Comparison of ENCODE assay signal across 9 mouse cellular contexts in the genomic region with DNA sequence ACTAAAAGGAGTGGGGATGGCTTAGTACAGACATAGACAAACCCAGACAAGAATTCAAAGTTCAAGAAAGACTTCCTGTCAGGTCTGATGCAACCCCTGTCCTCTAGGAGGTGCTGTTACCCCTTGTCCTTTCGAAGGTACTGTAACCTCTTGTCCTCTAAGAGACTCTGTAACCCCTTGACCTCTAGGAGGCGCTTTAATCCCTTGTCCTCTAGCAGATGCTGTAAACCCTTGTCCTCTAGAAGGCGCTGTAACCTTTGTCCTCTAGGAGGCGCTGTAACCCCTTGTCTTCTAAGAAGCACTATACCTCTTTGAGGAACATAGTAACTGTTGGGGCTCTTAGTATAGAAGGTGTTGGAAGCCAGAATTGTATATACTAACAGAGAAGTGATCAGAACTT. TPM values are rescaled to one million over a fixed set of nuclear protein-coding genes. Genes with fewer than 3 reads are reported as not detected.
DNase-seq lines count a peak whose midpoint lies in the region; ATAC-seq and TF ChIP-seq lines count a peak whose summit lies in the region.
"Had no signal": no experiment of that assay in that cellular context is flagged by ENCODE, and none has a peak within 500 bp of the region (broad histone marks: within the 10 kb centered on the region; RNA-seq: fewer than 3 reads in every experiment).

No protein-coding gene starts in this region.

- no peaks in the 10 kb centered on the region for H3K27me3 ChIP-seq in forebrain, postnatal 0 days (ENCODE audit: insufficient read depth, low read length)
- H3K27me3 ChIP-seq in forebrain, embryonic 15.5 days = no peaks in the 10 kb centered on the region
- peaks cover 3% of the 10 kb centered on the region; the same call in 1 of the 2 replicates for H3K27me3 ChIP-seq in neural tube, embryonic 11.5 days (ENCODE audit: control insufficient read depth, insufficient read depth, low read length)

- intact Hi-C loops in left cerebral cortex, postnatal 10 days (cut with DNase I) = no loop called here

- H3K4me3 ChIP-seq in forebrain, postnatal 0 days (ENCODE audit: low read depth, low read length) = no peak overlapping the region
- no peak overlapping the region for H3K4me3 ChIP-seq in forebrain, embryonic 15.5 days
- H3K4me3 ChIP-seq in neural tube, embryonic 11.5 days (ENCODE audit: low read depth, low read length) = no peak overlapping the region

- ATAC-seq in forebrain, postnatal 0 days = no peak
- ATAC-seq in forebrain, embryonic 15.5 days (replicated peaks) = no peak
- no peak for ATAC-seq in neural tube, embryonic 11.5 days (ENCODE audit: insufficient read depth, low FRiP score, low TSS enrichment)

- WGBS in forebrain, postnatal 0 days = 41% methylated on average over 4 of the region's 4 CpGs
- WGBS in forebrain, embryonic 15.5 days = 36% methylated on average over 4 of the region's 4 CpGs
- 40% methylated on average over 4 of the region's 4 CpGs for WGBS in neural tube, embryonic 11.5 days

- no peaks in the 10 kb centered on the region for H3K36me3 ChIP-seq in forebrain, postnatal 0 days (ENCODE audit: insufficient read depth)
- no peaks in the 10 kb centered on the region for H3K36me3 ChIP-seq in forebrain, embryonic 15.5 days
- no peaks in the 10 kb centered on the region for H3K36me3 ChIP-seq in neural tube, embryonic 11.5 days (ENCODE audit: control insufficient read depth, insufficient read depth, low read length)

- DNase-seq in forebrain, postnatal 0 days = peak; percentile 74
- DNase-seq in right cerebral cortex, postnatal 10 days (ENCODE audit: low spot score in 2 of 2) = peak; percentile 63 to 66
- DNase-seq in right cerebral cortex, postnatal 36 days (ENCODE audit: low spot score in 2 of 2) = no peak
- peak; percentile 83 for DNase-seq in embryo, embryonic 10 days (ENCODE audit: low spot score)
- DNase-seq in left cerebral cortex, postnatal 10 days (ENCODE audit: extremely low spot score in 1 of 2, low spot score in 2 of 2) = peak; percentile 45 to 50
- DNase-seq in neural tube, embryonic 11.5 days (ENCODE audit: low spot score) = peak; percentile 44
- no peak for DNase-seq in urinary bladder, adult 2 months (ENCODE audit: low spot score)

- no peak overlapping the region for H3K9ac ChIP-seq in forebrain, postnatal 0 days
- no peak overlapping the region for H3K9ac ChIP-seq in forebrain, embryonic 15.5 days (replicated peaks)
- no peak overlapping the region for H3K9ac ChIP-seq in neural tube, embryonic 11.5 days (ENCODE audit: low read length)

- peak; percentile 79 for TF ChIP-seq CTCF in forebrain, postnatal 0 days (IDR thresholded peaks at IDR 0.05; ENCODE audit: low read depth)

- no peak overlapping the region for H3K27ac ChIP-seq in forebrain, postnatal 0 days (ENCODE audit: low read depth, low read length)
- no peak overlapping the region for H3K27ac ChIP-seq in forebrain, embryonic 15.5 days (replicated peaks)
- no peak overlapping the region for H3K27ac ChIP-seq in neural tube, embryonic 11.5 days (ENCODE audit: low read depth, low read length)

- no peaks in the 10 kb centered on the region for H3K9me3 ChIP-seq in forebrain, postnatal 0 days (ENCODE audit: low read length)
- H3K9me3 ChIP-seq in forebrain, embryonic 15.5 days = no peaks in the 10 kb centered on the region
- no peaks in the 10 kb centered on the region for H3K9me3 ChIP-seq in neural tube, embryonic 11.5 days (ENCODE audit: control insufficient read depth, low read length)

- no peak overlapping the region for H3K4me2 ChIP-seq in forebrain, postnatal 0 days (ENCODE audit: low read depth)
- H3K4me2 ChIP-seq in forebrain, embryonic 15.5 days (replicated peaks) = no peak overlapping the region
- no peak overlapping the region for H3K4me2 ChIP-seq in neural tube, embryonic 11.5 days (ENCODE audit: low read depth)

- no peaks in the 10 kb centered on the region for H3K4me1 ChIP-seq in forebrain, postnatal 0 days (ENCODE audit: insufficient read depth)
- peaks cover 5% of the 10 kb centered on the region; the same call in 1 of the 2 replicates for H3K4me1 ChIP-seq in forebrain, embryonic 15.5 days
- no peaks in the 10 kb centered on the region for H3K4me1 ChIP-seq in neural tube, embryonic 11.5 days (ENCODE audit: control insufficient read depth, insufficient read depth, low read length)

RNA-seq across cellular contexts. Expression of a gene that starts 4.7 kb away (rescaled TPM):
- 29.1 and 39.5 TPM in 2 replicates for total RNA-seq in forebrain, postnatal 0 days (2014; rRNA removed)
- 5.7 and 8.4 TPM in 2 replicates for polyA plus RNA-seq in forebrain, postnatal 0 days (2015; fragmentation: Nextera tagmentation; extraction: Ambion mirVana)
- 7.9 and 8.4 TPM in 2 replicates for polyA plus RNA-seq in forebrain, embryonic 15.5 days (2015; fragmentation: Nextera tagmentation; extraction: Ambion mirVana)
- 10 to 100 TPM; 14.7 to 17.4 TPM for total RNA-seq in left cerebral cortex, postnatal 10 days (2021)
- polyA plus RNA-seq in neural tube, embryonic 11.5 days (2014; fragmentation: Nextera tagmentation; extraction: Ambion mirVana) = 3.2 and 3.7 TPM in 2 replicates
- polyA plus RNA-seq in urinary bladder, adult 2 months (2012; rRNA removed) = 0.09 and 0.12 TPM in 2 replicates
- total RNA-seq: neutrophil, adult 5-6 weeks had no signal

RNA-seq across cellular contexts. Expression of a gene that starts 24.1 kb away (rescaled TPM):
- 31.5 and 32.4 TPM in 2 replicates for total RNA-seq in forebrain, postnatal 0 days (2014; rRNA removed)
- polyA plus RNA-seq in forebrain, postnatal 0 days (2015; fragmentation: Nextera tagmentation; extraction: Ambion mirVana) = 39.7 and 40.1 TPM in 2 replicates
- polyA plus RNA-seq in forebrain, embryonic 15.5 days (2015; fragmentation: Nextera tagmentation; extraction: Ambion mirVana) = 38.9 and 41.4 TPM in 2 replicates
- 10 to 100 TPM; 36.0 to 37.9 TPM for total RNA-seq in left cerebral cortex, postnatal 10 days (2021)
- 53.0 and 58.3 TPM in 2 replicates for polyA plus RNA-seq in neural tube, embryonic 11.5 days (2014; fragmentation: Nextera tagmentation; extraction: Ambion mirVana)
- polyA plus RNA-seq in urinary bladder, adult 2 months (2012; rRNA removed) = 109 and 111 TPM in 2 replicates

RNA-seq across cellular contexts. Expression of a gene that starts 55.7 kb away (rescaled TPM):
- total RNA-seq in forebrain, postnatal 0 days (2014; rRNA removed) = 69.9 and 71.2 TPM in 2 replicates
- 56.9 and 58.3 TPM in 2 replicates for polyA plus RNA-seq in forebrain, postnatal 0 days (2015; fragmentation: Nextera tagmentation; extraction: Ambion mirVana)
- 44.0 and 47.0 TPM in 2 replicates for polyA plus RNA-seq in forebrain, embryonic 15.5 days (2015; fragmentation: Nextera tagmentation; extraction: Ambion mirVana)
- 10 to 100 TPM; 67.9 to 68.7 TPM for total RNA-seq in left cerebral cortex, postnatal 10 days (2021)
- polyA plus RNA-seq in neural tube, embryonic 11.5 days (2014; fragmentation: Nextera tagmentation; extraction: Ambion mirVana) = 39.7 and 44.4 TPM in 2 replicates
- polyA plus RNA-seq in urinary bladder, adult 2 months (2012; rRNA removed) = 60.8 and 74.4 TPM in 2 replicates

Comparison
In these comparisons a context has a peak if more than half of its experiments do, and no peak if none do; other contexts are left out.
1. DNase-seq: peak in forebrain, postnatal 0 days (single experiment), right cerebral cortex, postnatal 10 days (2 of 2), embryo, embryonic 10 days (single experiment), left cerebral cortex, postnatal 10 days (2 of 2) and neural tube, embryonic 11.5 days (single experiment); none in right cerebral cortex, postnatal 36 days (0 of 2) and urinary bladder, adult 2 months (single experiment).